In the genomic region with DNA sequence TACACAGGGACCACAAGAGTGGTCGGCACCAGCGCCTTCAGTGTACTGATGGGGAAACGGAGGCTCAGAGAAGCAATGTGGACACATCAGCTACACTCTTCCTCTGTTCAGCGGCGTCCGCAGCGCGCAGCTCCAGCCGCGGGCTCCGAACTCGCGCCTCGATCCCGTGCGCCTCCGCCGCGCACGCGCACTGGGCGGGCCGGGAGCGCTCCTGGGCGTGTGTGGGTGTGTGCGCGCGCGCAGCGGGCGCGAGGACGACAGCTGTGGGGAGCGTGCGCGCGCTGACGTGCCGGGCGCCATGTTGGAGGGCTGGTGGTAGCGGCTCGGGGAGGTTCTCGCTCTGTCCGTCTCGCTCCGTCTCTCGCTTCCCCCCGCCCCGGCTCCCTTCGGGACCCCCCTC, we compare ENCODE assay signal across 8 mouse cellular contexts. TPM values are rescaled to one million over a fixed set of nuclear protein-coding genes. Genes with fewer than 3 reads are reported as not detected.
A peak's percentile ranks its signal among the peaks of the same experiment; 100 is the strongest.
DNase-seq lines count a peak whose midpoint lies in the region; ATAC-seq lines count a peak whose summit lies in the region.

A gene (plus strand): TSS at position 268 of the 400 bp plus-strand sequence.

- peak within 1 kb of the TSS; percentile 83 for H3K9ac ChIP-seq in hindbrain, embryonic 15.5 days

- under 1% methylated on average over 43 of the region's 50 CpGs for whole genome bisulfite sequencing in hindbrain, embryonic 15.5 days

- peak within 1 kb of the TSS; percentile 92 for H3K27ac ChIP-seq in hindbrain, embryonic 15.5 days (replicated peaks)

- peak; percentile 95 for ATAC-seq in hindbrain, embryonic 15.5 days (ENCODE audit: low FRiP score, low read depth)

- no peaks in the 10 kb centered on the region for H3K27me3 ChIP-seq in hindbrain, embryonic 15.5 days

- peak within 1 kb of the TSS; percentile 60 for H3K4me2 ChIP-seq in hindbrain, embryonic 15.5 days

- peak; percentile 87 for DNase-seq in R1 (ENCODE audit: low read depth, low spot score)
- peak; percentile 94 to 96 for DNase-seq in cerebellum, postnatal 25 days
- peak; percentile 88 to 90 for DNase-seq in frontal cortex, postnatal 36 days (ENCODE audit: low spot score in 2 of 2)
- peak; percentile 86 for DNase-seq in left cerebral cortex, adult 11 months (ENCODE audit: low spot score)
- peak; percentile 93 to 95 for DNase-seq in lung, postnatal 4 days
- DNase-seq in retina, postnatal 7 days (ENCODE audit: low read depth, low spot score), result peak; percentile 89
- peak; percentile 88 for DNase-seq in urinary bladder, adult 2 months (ENCODE audit: low spot score)

- peaks cover 27% of the 10 kb centered on the region for H3K36me3 ChIP-seq in hindbrain, embryonic 15.5 days

- H3K4me3 ChIP-seq in hindbrain, embryonic 15.5 days, result peak within 1 kb of the TSS; percentile 93

- H3K4me1 ChIP-seq in hindbrain, embryonic 15.5 days (replicated peaks), result peaks cover 36% of the 10 kb centered on the region

- H3K9me3 ChIP-seq in hindbrain, embryonic 15.5 days, result no peaks in the 10 kb centered on the region

RNA-seq across cellular contexts. Expression of the gene that starts here (rescaled TPM):
- polyA plus RNA-seq in hindbrain, embryonic 15.5 days (2015; fragmentation: Nextera tagmentation; extraction: Ambion mirVana), result 15.1 TPM in 2 replicates
- polyA plus RNA-seq in urinary bladder, adult 2 months (2012; rRNA removed), result 36.9 and 37.3 TPM in 2 replicates

Comparison
In these comparisons a context has a peak if more than half of its experiments do, and no peak if none do; other contexts are left out.
1. Peak in every context shown above with its lines: DNase-seq, ATAC-seq, H3K4me3 ChIP-seq and H3K27ac ChIP-seq.